ENCODE assay signal across 20 mouse cellular contexts in genomic region chr4:11128091-11128863, GRCm38 (mm10). TPM values are rescaled to one million over a fixed set of nuclear protein-coding genes. Genes with fewer than 3 reads are reported as not detected.
A peak's percentile ranks its signal among the peaks of the same experiment; 100 is the strongest.
DNase-seq lines count a peak whose midpoint lies in the region; ATAC-seq and TF ChIP-seq lines count a peak whose summit lies in the region.
"Had no signal": no experiment of that assay in that cellular context is flagged by ENCODE, and none has a peak within 500 bp of the region (broad histone marks: within the 10 kb centered on the region; RNA-seq: fewer than 3 reads in every experiment).

No protein-coding gene starts in this region.

- H3K4me2 ChIP-seq in liver, postnatal 0 days (ENCODE audit: low read depth, low read length), result 0 out of 2 replicates have a peak overlapping the region, but pooled peaks have one; percentile 16
- H3K4me2 ChIP-seq: forebrain, embryonic 12.5 days; heart, embryonic 13.5 days; neural tube, embryonic 12.5 days had no signal

- H3K9ac ChIP-seq in liver, postnatal 0 days (replicated peaks), result no peak overlapping the region
- H3K9ac ChIP-seq: forebrain, embryonic 12.5 days; heart, embryonic 13.5 days; neural tube, embryonic 12.5 days had no signal

- DNase-seq in A20 (ENCODE audit: low read depth, low spot score) (peak; percentile 40), liver (peak; percentile 78)
- DNase-seq in liver, postnatal 0 days, result no peak
- no peak for DNase-seq in neural tube, embryonic 10.5 days (ENCODE audit: extremely low spot score, low spot score)
- DNase-seq in thymus, postnatal 25 days, result no peak
- DNase-seq in heart, postnatal 10 days, result no peak
- no peak for DNase-seq in cerebellum, postnatal 36 days
- DNase-seq: cerebellum, adult 11-12 months; gastrocnemius, postnatal 36 days; heart, postnatal 4 days; kidney, adult 2 months; kidney, postnatal 25 days; layer of hippocampus, adult 9-11 months; lung, postnatal 10 days; right cerebral cortex, postnatal 14 days had no signal

- whole genome bisulfite sequencing in liver, postnatal 0 days (ENCODE audit: insufficient replicate concordance), result 53% methylated on average over 9 of the region's 9 CpGs

- H3K4me1 ChIP-seq in brown adipose tissue, adult 24 weeks (ENCODE audit: control insufficient read depth, insufficient read depth, insufficient read length, low read length), result peaks cover 8% of the 10 kb centered on the region; the same call in 1 of the 2 replicates
- peaks cover 38% of the 10 kb centered on the region for H3K4me1 ChIP-seq in liver, postnatal 0 days (ENCODE audit: insufficient read depth)

- H3K36me3 ChIP-seq in liver, postnatal 0 days (replicated peaks; ENCODE audit: insufficient read depth, low read length), result no peaks in the 10 kb centered on the region
- H3K36me3 ChIP-seq: forebrain, embryonic 12.5 days; heart, embryonic 13.5 days; midbrain, embryonic 10.5 days; neural tube, embryonic 12.5 days had no signal

- no peak for TF ChIP-seq CTCF in liver, postnatal 0 days (IDR thresholded peaks at IDR 0.05; ENCODE audit: low read depth)

- ATAC-seq in liver, postnatal 0 days, result peak; percentile 29; the same call in 1 of the 2 replicates

- H3K4me3 ChIP-seq in brown adipose tissue, adult 24 weeks (ENCODE audit: insufficient read depth, low read depth, low read length), result no peak overlapping the region
- H3K4me3 ChIP-seq in liver, postnatal 0 days (ENCODE audit: low read depth, low read length), result no peak overlapping the region
- H3K4me3 ChIP-seq: forebrain, embryonic 12.5 days; heart, embryonic 13.5 days; midbrain, embryonic 10.5 days; neural tube, embryonic 12.5 days had no signal

- H3K9me3 ChIP-seq in liver, postnatal 0 days (ENCODE audit: low read length), result no peaks in the 10 kb centered on the region
- H3K9me3 ChIP-seq: forebrain, embryonic 12.5 days; heart, embryonic 13.5 days; midbrain, embryonic 10.5 days; neural tube, embryonic 12.5 days had no signal

- intact Hi-C loops in heart, postnatal 10 days (cut with DNase I), result no loop called here

- TF ChIP-seq EP300 in liver, postnatal 0 days (IDR thresholded peaks at IDR 0.05; ENCODE audit: low read depth), result peak; percentile 28; the same call in 1 of the 2 replicates

- H3K27me3 ChIP-seq in liver, postnatal 0 days (ENCODE audit: insufficient read depth, low read length), result no peaks in the 10 kb centered on the region
- H3K27me3 ChIP-seq: forebrain, embryonic 12.5 days; heart, embryonic 13.5 days; neural tube, embryonic 12.5 days had no signal

- H3K27ac ChIP-seq in brown adipose tissue, adult 24 weeks (replicated peaks; ENCODE audit: low read depth, low read length), result peak overlapping the region; percentile 76
- peak overlapping the region; percentile 75 for H3K27ac ChIP-seq in liver, postnatal 0 days (ENCODE audit: low read depth)
- H3K27ac ChIP-seq: forebrain, embryonic 12.5 days; heart, embryonic 13.5 days; midbrain, embryonic 10.5 days; neural tube, embryonic 12.5 days had no signal

RNA-seq across cellular contexts. Expression of gene Trp53inp1, which starts 28.0 kb away (rescaled TPM):
- 7.4 and 17.2 TPM in 2 replicates for polyA plus RNA-seq in brown adipose tissue, adult 24 weeks (2012; ENCODE audit: insufficient read depth, insufficient read length, missing spikeins)
- 4.4 and 6.9 TPM in 2 replicates for polyA plus RNA-seq in liver, postnatal 0 days (2015; fragmentation: Nextera tagmentation; extraction: Ambion mirVana)
- total RNA-seq in heart, postnatal 10 days (2021), result 10 to 100 TPM; 18.1 to 25.2 TPM

Comparison
In these comparisons a context has a peak if more than half of its experiments do, and no peak if none do; other contexts are left out.
1. DNase-seq: peak in A20 (single experiment) and liver (single experiment); none in liver, postnatal 0 days (single experiment), neural tube, embryonic 10.5 days (single experiment), thymus, postnatal 25 days (single experiment), heart, postnatal 10 days (0 of 2) and cerebellum, postnatal 36 days (0 of 2).